Mouse (Mus musculus): ENCODE data around the gene Klk1b3. TPM values are rescaled to one million over a fixed set of nuclear protein-coding genes. Genes with fewer than 3 reads are reported as not detected.
A peak's percentile ranks its signal among the peaks of the same experiment; 100 is the strongest.
"Not testable (repeated sequence)": the region's sequence is repeated elsewhere in the genome, so short reads cannot be mapped to it uniquely, and the experiment has no call there.

The Klk1b3 gene
- polyA plus RNA-seq, 1 experiment from 2014 or later, result not detected

DNA sequence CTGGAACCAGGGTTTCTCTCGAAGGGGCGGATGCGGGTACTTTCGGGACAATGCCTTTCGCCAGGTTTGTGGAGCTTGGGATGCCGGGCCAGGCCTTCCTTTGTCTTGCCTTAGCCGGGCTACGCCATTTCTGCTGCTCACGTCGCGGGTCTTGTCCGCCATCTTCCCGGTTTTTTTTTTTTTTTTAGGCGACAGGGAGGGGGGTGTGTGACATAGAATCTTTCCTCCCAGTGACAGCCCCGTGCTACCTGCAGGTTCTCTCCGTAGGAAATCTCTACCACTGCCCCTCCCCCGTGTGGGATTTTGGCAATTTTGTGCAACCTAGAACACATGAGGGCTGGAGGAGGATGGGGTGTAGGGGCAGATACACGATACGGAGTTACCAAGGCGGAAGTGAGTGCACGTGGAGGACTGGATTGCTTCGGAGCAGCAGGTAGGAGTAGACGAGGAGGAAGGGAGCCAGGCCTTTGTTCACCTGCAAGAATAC is 49.0 kb downstream of the Klk1b3 start:
- no peaks in the 10 kb centered on the region for H3K9me3 ChIP-seq (ENCODE audit: control insufficient read depth, low read depth, low read length)
- H3K36me3 ChIP-seq (ENCODE audit: control insufficient read depth, insufficient read depth, low read length), result peaks cover 32% of the 10 kb centered on the region
- H3K4me1 ChIP-seq (ENCODE audit: control insufficient read depth, insufficient read depth, low read length), result peaks cover 16% of the 10 kb centered on the region; the same call in 1 of the 2 replicates
- peak overlapping the region; percentile 77 for H3K4me3 ChIP-seq (ENCODE audit: low read depth, low read length)
- no peaks in the 10 kb centered on the region for H3K27me3 ChIP-seq (ENCODE audit: control insufficient read depth, insufficient read depth, low read length)
- peak overlapping the region; percentile 84 for H3K4me2 ChIP-seq (replicated peaks; ENCODE audit: low read depth, low read length)
- peak overlapping the region; percentile 93 for H3K27ac ChIP-seq (ENCODE audit: low read length)
- peak; percentile 14; the same call in 1 of the 2 replicates for ATAC-seq (ENCODE audit: insufficient number of reproducible peaks, insufficient read depth, low FRiP score, low read depth)
- 0% methylated on average over 22 of the region's 23 CpGs for WGBS
- peak overlapping the region; percentile 87 for H3K9ac ChIP-seq (replicated peaks; ENCODE audit: low read depth, low read length)

DNA sequence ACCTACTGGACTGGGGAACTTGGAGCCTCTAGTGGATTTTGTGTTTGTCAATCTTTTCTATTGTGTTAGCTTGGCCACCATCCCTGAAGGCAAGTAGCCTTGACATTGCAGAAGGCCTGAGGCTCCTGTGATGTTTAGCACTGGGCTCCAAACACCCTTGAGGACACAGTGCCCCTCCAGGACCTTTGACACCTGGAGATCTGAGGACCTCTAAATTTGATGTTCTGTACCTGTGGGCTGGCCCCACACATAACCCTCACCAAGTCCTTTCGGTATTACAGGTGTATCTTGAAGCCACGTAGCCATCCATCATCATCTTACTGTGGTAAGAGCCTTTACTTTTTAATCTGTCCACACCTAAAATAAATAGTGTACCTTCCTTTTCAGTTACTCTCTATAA is 50.0 kb downstream of the Klk1b3 start:
- 78% methylated on average over 2 of the region's 2 CpGs for WGBS
- Histone ChIP-seq H3K4me2 (replicated peaks; ENCODE audit: low read depth, low read length) (peak overlapping the region; percentile 84), H3K36me3 (ENCODE audit: control insufficient read depth, insufficient read depth, low read length) (peaks cover 42% of the 10 kb centered on the region), H3K27ac (ENCODE audit: low read length) (no peak overlapping the region), H3K27me3 (ENCODE audit: control insufficient read depth, insufficient read depth, low read length) (no peaks in the 10 kb centered on the region), H3K9ac (replicated peaks; ENCODE audit: low read depth, low read length) (no peak overlapping the region; the same call in 1 of the 2 replicates), H3K4me3 (ENCODE audit: low read depth, low read length) (peak overlapping the region; percentile 77), H3K9me3 (ENCODE audit: control insufficient read depth, low read depth, low read length) (no peaks in the 10 kb centered on the region), H3K4me1 (ENCODE audit: control insufficient read depth, insufficient read depth, low read length) (peaks cover 16% of the 10 kb centered on the region; the same call in 1 of the 2 replicates)
- no peak for ATAC-seq (ENCODE audit: insufficient number of reproducible peaks, insufficient read depth, low FRiP score, low read depth)

DNA sequence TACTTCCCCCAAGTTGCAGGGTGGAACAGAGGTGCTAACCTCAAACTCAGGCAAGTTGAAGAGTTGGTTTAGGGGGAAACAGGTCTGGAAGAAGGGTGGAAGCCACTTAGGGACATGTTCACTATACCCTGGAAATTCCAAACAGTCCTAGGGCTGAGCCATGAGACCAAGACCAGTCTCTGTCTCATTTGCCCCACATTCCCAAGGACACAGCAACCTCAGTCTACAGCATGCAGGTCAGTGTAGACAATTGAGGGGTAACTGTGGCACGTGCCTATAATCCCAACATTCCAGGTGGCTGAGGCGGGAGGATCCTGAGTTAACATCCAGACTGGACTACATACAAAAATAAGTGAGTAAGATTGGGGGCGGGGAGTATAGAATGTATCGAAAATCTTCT is 51.3 kb downstream of the Klk1b3 start:
- Histone ChIP-seq H3K4me3 (ENCODE audit: low read depth, low read length) (no peak overlapping the region), H3K9me3 (ENCODE audit: control insufficient read depth, low read depth, low read length) (no peaks in the 10 kb centered on the region), H3K4me2 (replicated peaks; ENCODE audit: low read depth, low read length) (no peak overlapping the region), H3K4me1 (ENCODE audit: control insufficient read depth, insufficient read depth, low read length) (peaks cover 16% of the 10 kb centered on the region; the same call in 1 of the 2 replicates), H3K27ac (ENCODE audit: low read length) (no peak overlapping the region), H3K36me3 (ENCODE audit: control insufficient read depth, insufficient read depth, low read length) (peaks cover 44% of the 10 kb centered on the region), H3K9ac (replicated peaks; ENCODE audit: low read depth, low read length) (no peak overlapping the region), H3K27me3 (ENCODE audit: control insufficient read depth, insufficient read depth, low read length) (no peaks in the 10 kb centered on the region)
- ATAC-seq (ENCODE audit: insufficient number of reproducible peaks, insufficient read depth, low FRiP score, low read depth), result no peak
- WGBS, result 90% methylated on average over 4 of the region's 4 CpGs

DNA sequence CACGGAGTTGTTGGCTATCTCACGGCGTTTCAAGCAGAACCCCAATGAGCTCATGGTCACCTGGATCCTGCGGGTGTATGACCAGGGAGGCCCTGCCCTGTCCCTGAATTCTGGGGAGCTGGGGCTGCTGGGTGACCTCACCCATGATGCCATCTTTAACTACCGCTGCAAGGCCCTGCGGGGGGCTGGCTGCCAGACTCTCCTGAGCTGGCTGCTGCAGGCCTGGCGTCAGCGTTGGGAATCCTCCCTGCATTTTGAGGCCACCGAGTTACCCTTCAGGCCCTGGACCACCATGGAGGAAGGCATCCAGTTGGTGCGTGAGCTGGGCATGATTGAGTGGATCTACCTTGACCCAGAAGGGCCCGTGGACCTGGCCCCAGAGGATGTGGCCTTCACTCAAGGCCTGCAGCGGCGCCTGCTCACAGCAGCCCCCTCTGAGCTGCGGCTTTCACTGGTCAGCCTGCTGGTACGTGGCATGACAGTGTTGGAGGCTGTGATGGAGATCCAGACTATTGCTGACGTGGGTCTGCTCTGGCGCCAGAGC is 52.8 kb downstream of the Klk1b3 start:
- H3K36me3 ChIP-seq (ENCODE audit: control insufficient read depth, insufficient read depth, low read length), result peaks cover 44% of the 10 kb centered on the region
- not testable (repeated sequence) for H3K4me2 ChIP-seq (replicated peaks; ENCODE audit: low read depth, low read length); H3K4me3 ChIP-seq (ENCODE audit: low read depth, low read length); H3K27me3 ChIP-seq (ENCODE audit: control insufficient read depth, insufficient read depth, low read length); H3K9me3 ChIP-seq (ENCODE audit: control insufficient read depth, low read depth, low read length); H3K9ac ChIP-seq (replicated peaks; ENCODE audit: low read depth, low read length); H3K27ac ChIP-seq (ENCODE audit: low read length); ATAC-seq (ENCODE audit: insufficient number of reproducible peaks, insufficient read depth, low FRiP score, low read depth)
- 90% methylated on average over 17 of the region's 17 CpGs for WGBS
- H3K4me1 ChIP-seq (ENCODE audit: control insufficient read depth, insufficient read depth, low read length), result peaks cover 11% of the 10 kb centered on the region; the same call in 1 of the 2 replicates

Other genes with a start within 250 kb of the Klk1b3 start
- not detected in 2 replicates for gene Klk1b8, start 247.5 kb upstream of the Klk1b3 start, polyA plus RNA-seq (2014; fragmentation: Nextera tagmentation; extraction: Ambion mirVana)
- not detected in 2 replicates for gene Klk1b1, start 231.4 kb upstream of the Klk1b3 start, polyA plus RNA-seq (2014; fragmentation: Nextera tagmentation; extraction: Ambion mirVana)
- not detected in 2 replicates for gene Klk1b9, start 222.1 kb upstream of the Klk1b3 start, polyA plus RNA-seq (2014; fragmentation: Nextera tagmentation; extraction: Ambion mirVana)
- not detected in 2 replicates for gene Klk1b11, start 202.3 kb upstream of the Klk1b3 start, polyA plus RNA-seq (2014; fragmentation: Nextera tagmentation; extraction: Ambion mirVana)
- gene Klk1b26, start 186.0 kb upstream of the Klk1b3 start, polyA plus RNA-seq (2014; fragmentation: Nextera tagmentation; extraction: Ambion mirVana), result not detected in 2 replicates
- gene Klk1b27, start 145.9 kb upstream of the Klk1b3 start, polyA plus RNA-seq (2014; fragmentation: Nextera tagmentation; extraction: Ambion mirVana), result not detected in 2 replicates
- not detected in 2 replicates for gene Klk1b21, start 95.9 kb upstream of the Klk1b3 start, polyA plus RNA-seq (2014; fragmentation: Nextera tagmentation; extraction: Ambion mirVana)
- not detected in 2 replicates for gene Klk1b22, start 85.5 kb upstream of the Klk1b3 start, polyA plus RNA-seq (2014; fragmentation: Nextera tagmentation; extraction: Ambion mirVana)
- not detected in 2 replicates for gene Klk1b16, start 61.4 kb upstream of the Klk1b3 start, polyA plus RNA-seq (2014; fragmentation: Nextera tagmentation; extraction: Ambion mirVana)
- not detected in 2 replicates for gene Klk1b24, start 10.0 kb upstream of the Klk1b3 start, polyA plus RNA-seq (2014; fragmentation: Nextera tagmentation; extraction: Ambion mirVana)
- gene Klk1b4, start 9.2 kb downstream of the Klk1b3 start, polyA plus RNA-seq (2014; fragmentation: Nextera tagmentation; extraction: Ambion mirVana), result not detected in 2 replicates
- gene Klk1b5, start 17.8 kb downstream of the Klk1b3 start, polyA plus RNA-seq (2014; fragmentation: Nextera tagmentation; extraction: Ambion mirVana), result not detected in 2 replicates
- gene Klk1, start 27.2 kb downstream of the Klk1b3 start, polyA plus RNA-seq (2014; fragmentation: Nextera tagmentation; extraction: Ambion mirVana), result 0.71 and 2.0 TPM in 2 replicates
- gene Gm36864, start 38.0 kb downstream of the Klk1b3 start, polyA plus RNA-seq (2014; fragmentation: Nextera tagmentation; extraction: Ambion mirVana), result not detected in 2 replicates
- 1.5 and 1.6 TPM in 2 replicates for gene 1700028J19Rik, start 48.5 kb downstream of the Klk1b3 start, polyA plus RNA-seq (2014; fragmentation: Nextera tagmentation; extraction: Ambion mirVana)
- 123 and 143 TPM in 2 replicates for gene 2410002F23Rik, start 48.5 kb downstream of the Klk1b3 start, polyA plus RNA-seq (2014; fragmentation: Nextera tagmentation; extraction: Ambion mirVana)
- 0.15 TPM in 1 of 2 replicates, not detected in the other for gene Acp4, start 59.2 kb downstream of the Klk1b3 start, polyA plus RNA-seq (2014; fragmentation: Nextera tagmentation; extraction: Ambion mirVana)
- gene Gm15517, start 63.3 kb downstream of the Klk1b3 start, polyA plus RNA-seq (2014; fragmentation: Nextera tagmentation; extraction: Ambion mirVana), result not detected in 2 replicates
- 4.2 and 4.9 TPM in 2 replicates for gene Clec11a, start 108.7 kb downstream of the Klk1b3 start, polyA plus RNA-seq (2014; fragmentation: Nextera tagmentation; extraction: Ambion mirVana)
- gene Shank1, start 112.1 kb downstream of the Klk1b3 start, polyA plus RNA-seq (2014; fragmentation: Nextera tagmentation; extraction: Ambion mirVana), result 4.2 and 4.5 TPM in 2 replicates
- gene Syt3, start 185.9 kb downstream of the Klk1b3 start, polyA plus RNA-seq (2014; fragmentation: Nextera tagmentation; extraction: Ambion mirVana), result 1.6 and 2.0 TPM in 2 replicates
- 1.2 and 1.3 TPM in 2 replicates for gene 1700008O03Rik, start 187.6 kb downstream of the Klk1b3 start, polyA plus RNA-seq (2014; fragmentation: Nextera tagmentation; extraction: Ambion mirVana)
- gene Lrrc4b, start 230.8 kb downstream of the Klk1b3 start, polyA plus RNA-seq (2014; fragmentation: Nextera tagmentation; extraction: Ambion mirVana), result 1.2 and 2.1 TPM in 2 replicates